Mouse (Mus musculus) thymus, adult 2 months (tissue): ENCODE results near the gene Pknox2.

Experiments
- CTCF ChIP-seq: fragments of 200-500 bp; IDR thresholded peaks from 2 replicates; pipeline ENCODE4 v1.5.1; 2012; ENCODE audit warnings: mild to moderate bottlenecking, control low read depth, low read length, moderate library complexity, borderline replicate concordance; ENCODE audit not compliant: control insufficient read depth, poor library complexity, insufficient read depth; ENCODE audit errors: extremely low read depth
- POLR2A ChIP-seq: fragments of 200-500 bp; IDR thresholded peaks from 2 replicates; pipeline ENCODE4 v1.6.1; 2012; ENCODE audit warnings: mild to moderate bottlenecking, low read length, control low read depth, moderate library complexity; ENCODE audit not compliant: control insufficient read depth, poor library complexity, insufficient read depth; ENCODE audit errors: extremely low read depth

DNA sequence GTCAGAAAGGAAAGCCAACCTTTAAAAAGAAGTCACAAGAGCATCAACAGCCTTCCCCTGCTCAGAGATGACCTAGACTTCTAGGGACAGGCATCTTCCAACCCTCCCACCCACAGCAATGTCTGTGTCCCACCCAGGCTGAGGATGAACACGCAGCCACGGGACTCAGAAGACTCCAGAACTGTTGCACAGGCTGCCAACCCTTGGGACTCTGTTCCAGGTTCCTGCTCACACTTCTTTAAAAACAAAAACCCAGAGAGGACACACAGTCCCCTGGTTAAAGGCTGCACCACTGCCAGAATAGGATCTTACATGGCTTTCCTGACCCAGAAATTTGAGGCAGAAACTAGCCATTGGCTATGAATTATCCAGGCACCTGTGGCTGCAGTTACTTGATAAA is 21.0 kb downstream of the Pknox2 start:
- TF ChIP-seq POLR2A (no peak), CTCF (no peak)
